Comparison of ENCODE assay signal across 21 mouse cellular contexts in genomic region chr4:28960889-28961560, GRCm38 (mm10).
DNase-seq lines count a peak whose midpoint lies in the region; ATAC-seq lines count a peak whose summit lies in the region.
"Had no signal": no experiment of that assay in that cellular context is flagged by ENCODE, and none has a peak within 500 bp of the region (broad histone marks: within the 10 kb centered on the region; RNA-seq: fewer than 3 reads in every experiment).

No protein-coding gene starts in this region.

- DNase-seq in cerebellum, adult 9-11 months: peak; percentile 5
- no peak for DNase-seq in cerebellum, adult 11-12 months
- peak; percentile 18 to 58 for DNase-seq in cerebellum, postnatal 25 days
- DNase-seq in cerebellum, adult 8-10 months: no peak
- peak; percentile 15 to 17 for DNase-seq in cerebellum, postnatal 36 days
- DNase-seq in right cerebral cortex, postnatal 14 days: no peak
- DNase-seq: adrenal gland, postnatal 10 days; adrenal gland, postnatal 36 days; B cell, adult 2 months; forebrain, postnatal 0 days; gastrocnemius, postnatal 25 days; heart, adult 2 months; heart, postnatal 14 days; heart, postnatal 4 days; kidney, adult 18-20 months had no signal

- peak; percentile 86 for ATAC-seq in granulocyte monocyte progenitor cell, adult 5-6 weeks (replicated peaks; ENCODE audit: poor library complexity, severe bottlenecking)
- ATAC-seq: forebrain, embryonic 13.5 days; forebrain, postnatal 0 days; hindbrain, postnatal 0 days; inflammation-experienced regulatory T-cells, adult 6 months; intestine, embryonic 16.5 days; Patski had no signal

Comparison
In these comparisons a context has a peak if more than half of its experiments do, and no peak if none do; other contexts are left out.
1. DNase-seq: peak in cerebellum, adult 9-11 months (single experiment), cerebellum, postnatal 25 days (2 of 2) and cerebellum, postnatal 36 days (2 of 2); none in cerebellum, adult 11-12 months (single experiment), cerebellum, adult 8-10 months (single experiment) and right cerebral cortex, postnatal 14 days (single experiment).